14 mouse cellular contexts compared by ENCODE assay signal in the genomic region with DNA sequence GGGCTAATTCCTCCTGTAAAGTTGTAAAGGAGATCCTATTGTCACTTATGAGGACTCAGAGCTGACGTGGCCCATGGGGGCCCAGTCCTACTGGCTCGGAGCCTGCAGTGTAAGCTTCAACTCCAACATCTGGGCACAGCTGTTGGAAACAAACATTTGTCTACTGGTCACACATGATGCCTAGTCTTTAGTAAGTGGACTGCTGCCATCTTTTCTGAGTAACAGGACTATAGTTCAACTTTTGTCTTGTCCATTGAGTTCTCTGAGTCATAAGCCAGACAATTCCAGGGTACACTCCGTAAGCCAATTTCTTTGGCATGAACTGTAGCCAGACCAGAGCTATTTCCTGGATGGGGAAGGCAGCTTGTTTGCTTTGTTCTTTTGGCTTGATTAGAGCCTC. TPM values are rescaled to one million over a fixed set of nuclear protein-coding genes. Genes with fewer than 3 reads are reported as not detected.
A peak's percentile ranks its signal among the peaks of the same experiment; 100 is the strongest.
DNase-seq lines count a peak whose midpoint lies in the region; ATAC-seq and TF ChIP-seq lines count a peak whose summit lies in the region.
"Had no signal": no experiment of that assay in that cellular context is flagged by ENCODE, and none has a peak within 500 bp of the region (broad histone marks: within the 10 kb centered on the region; RNA-seq: fewer than 3 reads in every experiment).

No protein-coding gene starts in this region.

- no peaks in the 10 kb centered on the region for H3K36me3 ChIP-seq in heart, embryonic 12.5 days
- H3K36me3 ChIP-seq in midbrain, postnatal 0 days (ENCODE audit: insufficient read depth, low read length): no peaks in the 10 kb centered on the region
- H3K36me3 ChIP-seq: hindbrain, embryonic 13.5 days; midbrain, embryonic 13.5 days had no signal

- H3K27ac ChIP-seq in heart, embryonic 12.5 days (ENCODE audit: poor library complexity, severe bottlenecking): no peak overlapping the region
- H3K27ac ChIP-seq in midbrain, postnatal 0 days (ENCODE audit: low read depth, low read length): no peak overlapping the region
- H3K27ac ChIP-seq: hindbrain, embryonic 13.5 days; midbrain, embryonic 13.5 days had no signal

- no peak overlapping the region for H3K4me2 ChIP-seq in heart, embryonic 12.5 days
- H3K4me2 ChIP-seq in midbrain, postnatal 0 days (ENCODE audit: low read depth, low read length, poor library complexity, severe bottlenecking): no peak overlapping the region
- H3K4me2 ChIP-seq: hindbrain, embryonic 13.5 days; liver, embryonic 11.5 days; midbrain, embryonic 13.5 days had no signal

- H3K9ac ChIP-seq in heart, embryonic 12.5 days: no peak overlapping the region
- H3K9ac ChIP-seq in midbrain, postnatal 0 days (replicated peaks; ENCODE audit: low read length, poor library complexity, severe bottlenecking): no peak overlapping the region
- H3K9ac ChIP-seq: hindbrain, embryonic 13.5 days; midbrain, embryonic 13.5 days had no signal

- 78% methylated on average over 3 of the region's 3 CpGs for WGBS in heart, embryonic 12.5 days
- 87% methylated on average over 3 of the region's 3 CpGs for WGBS in midbrain, postnatal 0 days

- no peak for TF ChIP-seq CTCF in midbrain, postnatal 0 days (IDR thresholded peaks at IDR 0.05)

- 0 out of 2 replicates have a peak, but pooled peaks cover 4% of the 10 kb centered on the region for H3K4me1 ChIP-seq in heart, embryonic 12.5 days (replicated peaks)
- H3K4me1 ChIP-seq in midbrain, postnatal 0 days (ENCODE audit: insufficient read depth, low read length): no peaks in the 10 kb centered on the region
- H3K4me1 ChIP-seq: hindbrain, embryonic 13.5 days; midbrain, embryonic 13.5 days had no signal

- H3K27me3 ChIP-seq in heart, embryonic 12.5 days (replicated peaks): no peaks in the 10 kb centered on the region
- no peaks in the 10 kb centered on the region for H3K27me3 ChIP-seq in midbrain, postnatal 0 days (ENCODE audit: insufficient read depth, low read length)
- H3K27me3 ChIP-seq: hindbrain, embryonic 13.5 days; midbrain, embryonic 13.5 days had no signal

- H3K4me3 ChIP-seq in heart, embryonic 12.5 days: no peak overlapping the region
- H3K4me3 ChIP-seq in midbrain, postnatal 0 days (ENCODE audit: low read depth, low read length): no peak overlapping the region
- H3K4me3 ChIP-seq: erythroblast, embryonic 14.5 days; hindbrain, embryonic 13.5 days; midbrain, embryonic 13.5 days had no signal

- DNase-seq in heart, adult 18-20 months: peak; percentile 60 to 81
- peak; percentile 88 for DNase-seq in Muller cell, postnatal 12 days (ENCODE audit: inconsistent ontology term)
- peak; percentile 74 for DNase-seq in heart, adult 8-10 months (ENCODE audit: low spot score)
- DNase-seq in lung, postnatal 36 days: peak; percentile 71
- DNase-seq in layer of hippocampus, adult 8-10 months (ENCODE audit: low spot score in 2 of 2): no peak
- no peak for DNase-seq in midbrain, postnatal 0 days (ENCODE audit: low spot score)
- no peak for DNase-seq in right cerebral cortex, adult 18-20 months
- DNase-seq: cerebellum, postnatal 25 days; kidney, postnatal 25 days had no signal

- ATAC-seq in heart, embryonic 12.5 days (ENCODE audit: insufficient number of reproducible peaks, low FRiP score): no peak
- ATAC-seq in midbrain, postnatal 0 days (ENCODE audit: low FRiP score): no peak
- ATAC-seq: midbrain, embryonic 13.5 days had no signal

- H3K9me3 ChIP-seq in heart, embryonic 12.5 days (replicated peaks): no peaks in the 10 kb centered on the region
- H3K9me3 ChIP-seq in midbrain, postnatal 0 days (ENCODE audit: low read length): no peaks in the 10 kb centered on the region
- H3K9me3 ChIP-seq: hindbrain, embryonic 13.5 days; midbrain, embryonic 13.5 days had no signal

RNA-seq across cellular contexts. Expression of gene Gpr88, which starts 58.6 kb away (rescaled TPM):
- total RNA-seq in heart, adult 18-20 months (2021): under 1 TPM; 0.12 to 0.23 TPM
- 1.1 TPM in 1 of 2 replicates, not detected in the other for polyA plus RNA-seq in heart, embryonic 12.5 days (2016; fragmentation: Nextera tagmentation; extraction: Ambion mirVana)
- total RNA-seq in heart, adult 8-10 months (2022): under 1 TPM; 0.14 to 0.30 (median 0.16) TPM
- total RNA-seq in layer of hippocampus, adult 8-10 months (2022): 1 to 10 TPM; 3.7 to 8.8 (median 5.4) TPM
- 8.9 and 9.1 TPM in 2 replicates for total RNA-seq in midbrain, postnatal 0 days (2014; rRNA removed)
- 2.2 and 2.5 TPM in 2 replicates for polyA plus RNA-seq in midbrain, postnatal 0 days (2015; fragmentation: Nextera tagmentation; extraction: Ambion mirVana)
- polyA plus RNA-seq: erythroblast, embryonic 14.5 days had no signal

Comparison
In these comparisons a context has a peak if more than half of its experiments do, and no peak if none do; other contexts are left out.
1. DNase-seq: peak in heart, adult 18-20 months (2 of 2), Muller cell, postnatal 12 days (single experiment), heart, adult 8-10 months (single experiment) and lung, postnatal 36 days (single experiment); none in layer of hippocampus, adult 8-10 months (0 of 2), midbrain, postnatal 0 days (single experiment) and right cerebral cortex, adult 18-20 months (single experiment).